In the genomic region with DNA sequence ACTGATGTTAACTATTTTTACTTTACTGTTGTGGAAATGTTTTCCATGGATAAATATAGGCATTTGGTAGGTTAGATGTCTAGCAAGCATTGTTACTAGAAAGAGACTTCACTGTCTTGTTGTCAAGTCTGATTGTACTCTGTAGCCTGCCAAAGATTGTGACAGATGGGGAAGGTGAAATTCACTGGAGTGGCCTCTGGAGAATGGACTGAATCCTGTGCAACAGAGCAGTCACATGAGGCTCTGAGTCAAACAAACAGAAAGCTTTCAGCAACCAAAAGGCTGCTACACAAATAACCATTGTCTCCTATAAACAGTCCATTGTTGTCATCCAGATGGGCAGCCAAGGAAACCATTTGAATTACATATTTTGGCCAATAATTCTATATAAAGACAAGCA, we compare ENCODE assay signal across 29 mouse cellular contexts. TPM values are rescaled to one million over a fixed set of nuclear protein-coding genes. Genes with fewer than 3 reads are reported as not detected.
DNase-seq lines count a peak whose midpoint lies in the region; ATAC-seq and TF ChIP-seq lines count a peak whose summit lies in the region.
"Had no signal": no experiment of that assay in that cellular context is flagged by ENCODE, and none has a peak within 500 bp of the region (broad histone marks: within the 10 kb centered on the region; RNA-seq: fewer than 3 reads in every experiment).

No protein-coding gene starts in this region.

- no peaks in the 10 kb centered on the region; the same call in 1 of the 2 replicates for H3K4me1 ChIP-seq in liver, adult 2 months (ENCODE audit: control insufficient read depth, insufficient read depth, low read length)
- no peaks in the 10 kb centered on the region for H3K4me1 ChIP-seq in liver, embryonic 12.5 days
- H3K4me1 ChIP-seq: embryonic facial prominence, embryonic 12.5 days; embryonic facial prominence, embryonic 15.5 days had no signal

- peaks cover 26% of the 10 kb centered on the region for H3K79me2 ChIP-seq in liver, adult 2 months (ENCODE audit: control insufficient read depth, insufficient read depth, low read length)

- no peak for TF ChIP-seq CTCF in liver, adult 2 months (IDR thresholded peaks at IDR 0.05; ENCODE audit: low read depth, low read length)

- H3K27me3 ChIP-seq in liver, adult 2 months (ENCODE audit: control insufficient read depth, insufficient read depth, low read length) = no peaks in the 10 kb centered on the region
- no peaks in the 10 kb centered on the region for H3K27me3 ChIP-seq in liver, embryonic 12.5 days (replicated peaks)
- H3K27me3 ChIP-seq: embryonic facial prominence, embryonic 12.5 days; embryonic facial prominence, embryonic 15.5 days; heart, embryonic 13.5 days had no signal

- H3K9ac ChIP-seq in liver, adult 2 months (ENCODE audit: low read depth, low read length) = no peak overlapping the region
- H3K9ac ChIP-seq in liver, embryonic 12.5 days = no peak overlapping the region
- H3K9ac ChIP-seq: embryonic facial prominence, embryonic 12.5 days; embryonic facial prominence, embryonic 15.5 days; forebrain, postnatal 0 days; heart, embryonic 13.5 days; hindbrain, embryonic 14.5 days had no signal

- H3K27ac ChIP-seq in liver, adult 2 months (replicated peaks; ENCODE audit: insufficient read depth, low read depth, low read length) = no peak overlapping the region
- no peak overlapping the region for H3K27ac ChIP-seq in liver, embryonic 12.5 days
- H3K27ac ChIP-seq: embryonic facial prominence, embryonic 12.5 days; embryonic facial prominence, embryonic 15.5 days; heart, adult 2 months; heart, embryonic 10.5 days; heart, embryonic 13.5 days; hindbrain, embryonic 14.5 days; hindbrain, postnatal 0 days had no signal

- H3K4me2 ChIP-seq in liver, embryonic 12.5 days = no peak overlapping the region
- H3K4me2 ChIP-seq: embryonic facial prominence, embryonic 12.5 days; embryonic facial prominence, embryonic 15.5 days; heart, embryonic 13.5 days; hindbrain, embryonic 14.5 days had no signal

- H3K4me3 ChIP-seq in liver, adult 2 months (ENCODE audit: insufficient read depth, low read depth, low read length) = no peak overlapping the region
- no peak overlapping the region for H3K4me3 ChIP-seq in liver, embryonic 12.5 days
- H3K4me3 ChIP-seq: embryonic facial prominence, embryonic 12.5 days; embryonic facial prominence, embryonic 15.5 days; heart, adult 2 months; heart, embryonic 10.5 days; heart, embryonic 13.5 days had no signal

- no peak for TF ChIP-seq POLR2A in liver, adult 2 months (IDR thresholded peaks at IDR 0.05; ENCODE audit: extremely low read depth, insufficient read depth, low read length)

- DNase-seq in liver, adult 2 months (ENCODE audit: extremely low read depth, low read depth, low spot score) = peak; percentile 36
- peak; percentile 11 for DNase-seq in retina, postnatal 1 day
- DNase-seq in retina, embryonic 14.5 days (ENCODE audit: low spot score) = no peak
- DNase-seq in telencephalon, adult 2 months (ENCODE audit: low read depth, low spot score) = peak; percentile 19
- DNase-seq in embryo, embryonic 10 days (ENCODE audit: low spot score) = no peak
- DNase-seq: adrenal gland, adult 8-10 months; adrenal gland, postnatal 25 days; cerebellum, adult 18-20 months; cerebellum, adult 9-10 months; cerebellum, postnatal 14 days; forebrain, postnatal 0 days; gastrocnemius, postnatal 10 days; gastrocnemius, postnatal 36 days; heart, adult 2 months had no signal

- H3K36me3 ChIP-seq in liver, adult 2 months (ENCODE audit: control insufficient read depth, insufficient read depth, low read length) = no peaks in the 10 kb centered on the region
- H3K36me3 ChIP-seq in liver, embryonic 12.5 days = no peaks in the 10 kb centered on the region
- H3K36me3 ChIP-seq: embryonic facial prominence, embryonic 12.5 days; embryonic facial prominence, embryonic 15.5 days; heart, embryonic 10.5 days; heart, embryonic 13.5 days had no signal

- ATAC-seq in liver, embryonic 12.5 days = no peak
- ATAC-seq: activated CD4-positive, CD25-positive, alpha-beta regulatory T cell, adult 4 months; CD4-positive, CD25-positive, alpha-beta regulatory T cell, adult 4 months; forebrain, embryonic 14.5 days; forebrain, postnatal 0 days; hindbrain, postnatal 0 days; inflammation-experienced regulatory T-cells, adult 6 months had no signal

- no peaks in the 10 kb centered on the region for H3K9me3 ChIP-seq in liver, embryonic 12.5 days (replicated peaks)
- H3K9me3 ChIP-seq: embryonic facial prominence, embryonic 12.5 days; embryonic facial prominence, embryonic 15.5 days; heart, embryonic 10.5 days; heart, embryonic 13.5 days had no signal

RNA-seq across cellular contexts. Expression of a gene that starts 15.6 kb away (rescaled TPM):
- 10.0 and 12.7 TPM in 2 replicates for total RNA-seq in liver, adult 2 months (2014; rRNA removed)
- 2.2 and 2.4 TPM in 2 replicates for polyA plus RNA-seq in liver, adult 2 months (2012; rRNA removed)
- 0.01 and 0.04 TPM in 2 replicates for polyA plus RNA-seq in liver, embryonic 12.5 days (2016; fragmentation: Nextera tagmentation; extraction: Ambion mirVana)
- total RNA-seq: granulocyte monocyte progenitor cell, adult 5-6 weeks; hematopoietic stem cell, adult 5-6 weeks; MEL had no signal
- polyA plus RNA-seq: C2C12 had no signal

Comparison
In these comparisons a context has a peak if more than half of its experiments do, and no peak if none do; other contexts are left out.
1. DNase-seq: peak in liver, adult 2 months (single experiment), retina, postnatal 1 day (single experiment) and telencephalon, adult 2 months (single experiment); none in retina, embryonic 14.5 days (single experiment) and embryo, embryonic 10 days (single experiment).